Mouse (Mus musculus): ENCODE data around the gene Usp6nl.
A peak's percentile ranks its signal among the peaks of the same experiment; 100 is the strongest.

The Usp6nl gene

DNA sequence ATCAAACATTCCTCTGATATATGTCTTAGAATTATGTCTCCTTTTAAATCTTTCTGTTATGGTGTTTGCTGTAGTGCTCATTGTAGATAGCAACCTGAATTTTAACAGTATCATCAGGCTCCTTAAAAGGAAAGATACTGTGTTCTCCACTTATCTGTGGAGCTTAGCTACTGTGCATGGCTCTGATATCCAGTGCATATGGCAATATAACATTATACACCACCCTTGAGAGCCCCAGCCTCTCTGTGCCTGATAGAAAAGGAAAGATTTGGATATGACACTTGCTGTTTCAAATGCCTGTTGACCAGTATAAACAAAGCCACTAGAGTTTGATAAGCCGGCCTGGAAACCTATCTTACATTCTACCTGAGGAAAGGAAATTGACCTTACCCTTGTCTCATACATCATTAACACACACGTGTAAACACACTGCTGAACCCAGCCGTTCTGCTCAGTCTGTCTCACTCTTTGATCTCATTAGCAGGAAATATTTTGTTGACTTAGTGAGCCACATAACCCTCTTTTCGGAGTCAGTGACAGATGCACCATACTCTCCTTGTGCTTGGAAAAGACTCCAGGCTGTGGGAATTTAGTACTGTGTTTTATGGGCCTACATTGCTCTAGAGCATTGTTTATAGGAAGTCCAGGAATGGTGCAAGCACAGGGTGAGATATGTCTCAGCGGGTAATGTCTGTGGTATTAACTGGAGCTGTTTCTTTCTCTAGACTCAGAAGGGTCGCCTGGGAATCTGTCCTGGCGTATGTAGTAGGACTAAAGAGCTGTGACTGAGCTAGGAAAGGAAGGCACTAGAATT lies 9.1 kb downstream of the Usp6nl start:
- DNase-seq (ENCODE audit: extremely low read depth, insufficient read length, low spot score), result no peak

DNA sequence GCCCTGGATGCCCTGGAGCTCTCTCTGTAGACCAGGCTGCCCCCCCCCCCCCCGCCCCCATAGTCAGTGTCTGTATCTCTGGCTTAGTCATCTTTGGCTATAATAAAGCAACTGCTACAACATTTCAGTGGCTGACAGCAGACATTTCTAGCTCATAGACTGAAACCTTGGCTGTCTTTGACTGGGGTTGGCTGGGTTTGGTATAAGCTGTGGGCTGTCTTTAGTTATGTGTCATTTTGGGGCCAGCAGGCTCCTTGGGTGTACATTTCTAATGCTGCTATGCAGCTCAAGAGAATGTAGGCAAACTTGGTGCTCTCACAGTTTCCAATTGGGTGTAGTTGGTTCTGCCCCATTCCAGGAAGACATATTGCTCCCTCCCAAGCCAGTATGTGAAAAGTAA lies 11.1 kb downstream of the Usp6nl start:
- DNase-seq (ENCODE audit: extremely low read depth, insufficient read length, low spot score), result no peak

- no peak for DNase-seq (ENCODE audit: extremely low read depth, insufficient read length, low spot score)
Measured at GRCm38 (mm10) chr2:6334011-6334410, 11.5 kb downstream of the Usp6nl start.

- DNase-seq (ENCODE audit: extremely low read depth, insufficient read length, low spot score), result no peak
Measured at GRCm38 (mm10) chr2:6335032-6335735, 12.7 kb downstream of the Usp6nl start.

GRCm38 (mm10) chr2:6336013-6336412 lies 13.5 kb downstream of the Usp6nl start:
- DNase-seq (ENCODE audit: extremely low read depth, insufficient read length, low spot score), result no peak

DNA sequence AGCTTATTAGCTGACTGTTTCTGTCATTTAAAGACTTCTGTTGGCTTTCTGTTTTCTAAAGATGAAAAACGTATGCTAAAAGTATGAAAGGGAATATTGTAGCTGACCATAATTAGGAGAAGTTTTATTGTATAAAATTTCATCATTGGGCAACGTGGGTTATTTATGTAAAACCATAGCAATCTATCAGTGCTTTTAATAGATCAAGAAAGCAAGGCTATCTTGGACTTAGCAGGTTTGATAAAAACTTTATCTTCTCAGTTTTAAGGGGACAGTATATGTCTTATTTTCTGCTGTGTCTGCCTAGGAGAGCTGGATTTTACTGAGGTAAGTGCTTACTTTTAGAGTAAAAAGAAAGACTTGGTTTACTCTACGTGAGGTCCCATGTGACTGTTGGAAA lies 14.2 kb downstream of the Usp6nl start:
- no peak for DNase-seq (ENCODE audit: extremely low read depth, insufficient read length, low spot score)

DNA sequence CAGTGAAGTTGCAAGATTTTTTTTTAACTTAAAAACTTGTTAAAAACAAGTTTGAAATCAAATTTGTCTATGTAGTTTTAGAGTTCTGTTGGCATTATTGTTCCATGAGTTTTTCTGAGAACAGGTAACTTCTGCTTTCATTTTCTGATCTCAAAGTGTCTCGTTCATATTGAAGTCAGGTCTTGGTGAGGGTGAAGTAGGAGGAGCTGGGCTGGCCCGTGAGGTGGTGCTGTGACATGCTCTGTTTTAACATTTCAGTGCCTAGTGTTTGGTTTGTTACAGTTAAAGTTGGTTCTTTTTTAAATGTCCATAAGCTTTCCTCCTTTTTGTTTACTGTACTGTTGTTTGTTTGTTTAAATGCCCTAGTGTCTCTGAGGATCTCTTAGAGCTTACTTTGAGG lies 15.0 kb downstream of the Usp6nl start:
- DNase-seq (ENCODE audit: extremely low read depth, insufficient read length, low spot score), result no peak

GRCm38 (mm10) chr2:6338031-6338629 lies 15.7 kb downstream of the Usp6nl start:
- DNase-seq (ENCODE audit: extremely low read depth, insufficient read length, low spot score), result no peak

DNA sequence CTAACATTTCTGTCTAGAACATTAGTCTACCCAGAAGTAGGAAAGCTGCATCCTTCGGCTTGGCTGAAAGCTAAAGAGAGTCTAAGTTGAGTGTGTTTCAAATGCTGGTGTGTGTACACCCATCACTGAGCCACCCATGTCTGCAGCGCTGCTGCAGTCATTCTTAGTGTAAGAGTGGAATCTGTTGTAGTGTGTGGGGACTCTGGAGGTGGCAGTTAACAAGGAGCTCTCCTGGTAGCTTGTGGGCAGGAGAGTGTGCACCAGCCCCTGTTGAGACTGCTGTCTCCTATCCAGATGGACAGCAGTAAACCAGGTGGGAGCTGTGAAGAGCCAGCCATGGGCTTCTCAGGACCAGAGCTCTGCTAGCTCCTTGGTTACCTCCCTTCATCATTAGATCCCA lies 18.0 kb downstream of the Usp6nl start:
- no peak for DNase-seq (ENCODE audit: extremely low read depth, insufficient read length, low spot score)

DNA sequence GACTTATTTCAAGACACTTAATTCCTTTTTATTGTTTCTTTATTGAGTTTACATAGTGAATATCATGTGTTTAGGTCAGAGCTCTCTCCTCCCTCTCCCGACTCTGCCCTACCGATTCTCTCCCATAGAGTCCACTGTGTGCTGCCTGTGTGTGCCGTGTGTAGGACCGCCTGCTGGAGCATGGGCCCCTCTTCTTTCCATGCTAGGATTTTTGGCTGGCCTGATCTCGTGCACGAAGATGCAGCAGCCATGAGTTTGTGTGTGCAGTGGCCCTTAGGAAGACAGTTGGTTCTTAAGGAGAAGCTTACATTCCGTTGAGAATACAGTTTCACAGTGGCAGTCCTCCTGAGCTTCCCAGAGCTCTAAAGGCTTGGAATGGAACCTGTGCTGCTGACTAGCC lies 19.0 kb downstream of the Usp6nl start:
- DNase-seq (ENCODE audit: extremely low read depth, insufficient read length, low spot score), result no peak

DNA sequence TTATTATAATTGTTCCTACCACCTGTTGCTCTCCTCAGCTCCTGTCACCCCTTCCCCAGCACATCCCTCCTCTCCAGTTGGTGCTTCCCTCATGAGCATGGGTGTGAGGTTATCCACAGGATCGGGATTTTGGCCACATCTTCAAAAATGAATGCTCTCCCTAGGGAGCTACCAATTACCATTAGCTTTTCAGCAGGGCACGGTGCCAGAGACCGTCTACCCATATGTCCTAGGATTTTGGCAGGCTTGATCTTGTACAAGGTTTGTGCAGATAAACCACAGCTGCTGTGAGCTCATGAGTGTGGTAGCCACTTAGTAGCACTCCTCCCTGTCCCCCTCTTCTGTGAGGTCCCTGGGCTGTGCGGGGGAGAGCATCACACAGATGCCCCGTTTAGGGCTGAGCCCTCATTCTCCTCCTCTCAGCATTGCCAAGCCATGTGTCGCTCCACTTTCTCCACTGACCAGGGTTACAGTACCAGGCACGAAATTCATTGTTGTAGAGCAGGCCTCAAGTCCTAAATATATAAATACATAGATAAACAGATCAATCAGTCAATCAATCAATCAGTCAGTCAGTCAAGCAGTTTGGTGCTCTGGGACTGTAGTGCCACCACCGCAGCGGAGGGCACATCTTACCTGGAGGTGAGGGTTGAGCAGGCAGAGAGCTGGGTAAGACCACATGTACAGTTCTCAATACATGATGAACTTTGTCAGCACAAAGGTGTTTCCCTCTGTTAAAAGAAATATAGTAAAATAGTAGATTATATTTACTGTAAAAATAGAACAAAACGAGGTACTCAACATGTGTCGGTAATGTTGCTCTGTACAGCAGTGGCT lies 27.0 kb downstream of the Usp6nl start:
- DNase-seq (ENCODE audit: extremely low read depth, insufficient read length, low spot score), result peak; percentile 57

DNA sequence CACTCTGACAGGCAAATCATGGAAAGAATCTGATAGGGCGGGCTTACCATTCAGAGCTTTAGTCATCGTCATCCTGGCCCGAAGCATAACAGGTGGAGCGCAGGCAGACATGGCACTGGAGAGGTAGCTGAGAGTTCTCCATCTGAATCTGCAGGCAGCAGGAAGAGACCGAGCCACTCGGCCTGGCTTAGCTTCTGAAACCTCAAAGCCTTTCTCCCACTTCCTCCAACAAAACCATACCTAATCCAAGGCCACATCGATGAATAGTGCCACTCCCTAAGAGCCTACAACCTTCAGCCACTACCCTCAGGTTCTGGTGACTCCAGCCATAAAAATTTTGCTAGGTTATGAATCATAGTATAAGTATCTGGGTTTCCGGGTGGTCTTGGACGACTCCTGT lies 27.7 kb downstream of the Usp6nl start:
- DNase-seq (ENCODE audit: extremely low read depth, insufficient read length, low spot score), result peak; percentile 74

DNA sequence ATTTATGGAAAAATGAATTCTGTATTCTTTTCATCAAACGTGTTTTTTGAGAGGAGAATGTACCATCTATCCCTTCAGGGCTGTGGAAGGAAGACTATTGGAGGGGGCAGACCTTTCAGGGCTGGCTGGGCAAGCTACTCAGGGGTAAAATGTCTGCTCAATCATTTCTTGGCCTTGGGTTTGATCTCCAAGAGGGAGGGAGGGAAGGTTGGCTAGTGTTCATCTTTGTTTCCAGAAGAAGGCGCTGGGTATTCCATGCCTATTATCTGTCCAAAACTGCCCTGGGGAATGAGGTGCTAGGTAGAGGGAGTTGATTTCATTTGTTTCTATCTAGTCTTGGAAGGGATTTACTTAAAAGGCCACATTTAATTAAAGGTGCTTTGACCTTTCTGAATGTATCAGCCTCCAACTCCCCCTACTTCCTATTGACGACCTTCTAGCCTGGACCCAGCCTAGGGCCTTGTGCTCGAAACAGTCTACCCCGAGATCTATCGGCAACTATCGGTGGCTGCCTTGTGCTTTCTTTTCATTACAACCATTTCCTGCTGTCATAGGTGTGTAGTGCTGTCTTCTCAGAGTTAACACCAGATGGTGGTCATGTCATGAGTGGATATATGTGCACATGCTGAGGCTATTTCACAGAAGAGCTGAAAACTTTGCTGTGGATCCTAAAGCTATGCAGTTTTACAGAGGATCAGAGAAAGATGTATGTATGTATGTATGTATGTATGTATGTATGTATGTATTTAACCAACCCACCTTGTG lies 28.6 kb downstream of the Usp6nl start:
- no peak for DNase-seq (ENCODE audit: extremely low read depth, insufficient read length, low spot score)

- DNase-seq (ENCODE audit: extremely low read depth, insufficient read length, low spot score), result peak; percentile 74
Measured at GRCm38 (mm10) chr2:6352541-6352971, 30.1 kb downstream of the Usp6nl start.

- no peak for DNase-seq (ENCODE audit: extremely low read depth, insufficient read length, low spot score)
Measured at GRCm38 (mm10) chr2:6353060-6353459, 30.6 kb downstream of the Usp6nl start.

DNA sequence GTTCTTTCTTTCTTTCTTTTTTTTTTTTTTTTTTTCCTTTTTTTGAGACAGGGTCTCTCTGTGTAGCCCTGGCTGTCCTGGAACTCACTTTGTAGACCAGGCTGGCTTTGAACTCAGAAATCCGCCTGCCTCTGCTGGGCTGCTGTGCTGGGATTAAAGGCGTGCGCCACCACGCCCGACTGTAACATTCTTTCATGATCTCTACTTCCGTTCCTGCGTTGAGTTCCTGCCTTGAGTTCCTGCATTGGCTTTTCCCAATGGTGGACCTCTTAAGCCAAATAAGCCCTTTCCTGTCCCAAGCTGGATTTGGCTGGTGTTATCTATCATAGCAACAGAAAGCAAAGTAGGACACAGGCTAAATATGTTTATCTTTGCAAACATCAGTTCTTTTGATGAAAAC lies 34.8 kb downstream of the Usp6nl start:
- no peak for DNase-seq (ENCODE audit: extremely low read depth, insufficient read length, low spot score)

- DNase-seq (ENCODE audit: extremely low read depth, insufficient read length, low spot score), result peak; percentile 47
Measured at GRCm38 (mm10) chr2:6359645-6360044, 37.2 kb downstream of the Usp6nl start.

- DNase-seq (ENCODE audit: extremely low read depth, insufficient read length, low spot score), result no peak
Measured at GRCm38 (mm10) chr2:6363126-6363525, 40.7 kb downstream of the Usp6nl start.

DNA sequence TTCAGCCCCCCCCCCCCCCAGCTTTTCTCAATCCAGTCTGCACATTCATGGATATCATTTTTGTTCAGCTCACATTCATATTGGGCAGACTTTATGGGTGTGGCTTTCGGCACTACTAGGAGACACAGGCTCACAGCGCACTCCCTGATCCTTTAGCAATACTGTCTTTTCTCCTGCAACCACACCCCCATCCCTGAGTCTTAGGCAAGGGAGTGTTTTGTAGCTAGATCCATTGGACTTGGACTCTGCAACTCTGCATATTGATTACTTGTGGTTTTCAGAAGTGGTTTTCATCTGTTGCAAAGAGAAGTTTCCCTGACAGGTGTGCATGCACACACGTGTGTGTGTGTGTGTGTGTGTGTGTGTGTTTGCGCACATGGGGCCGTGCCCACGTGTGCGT lies 41.5 kb downstream of the Usp6nl start:
- no peak for DNase-seq (ENCODE audit: extremely low read depth, insufficient read length, low spot score)

- DNase-seq (ENCODE audit: extremely low read depth, insufficient read length, low spot score), result peak; percentile 73
Measured at GRCm38 (mm10) chr2:6366521-6366928, 44.1 kb downstream of the Usp6nl start.
